Mouse (Mus musculus) stomach, embryonic 16.5 days (tissue): ENCODE data around the gene Zfyve28. TPM values are rescaled to one million over a fixed set of nuclear protein-coding genes. Genes with fewer than 3 reads are reported as not detected.

Source experiments
- ATAC-seq: fragments of 200-750 bp; cut with Nextera tagmentation; 2 replicates; pipeline ENCODE4 v1.8.0; 2017; ENCODE audit warnings: moderate number of reproducible peaks, moderate TSS enrichment; ENCODE audit not compliant: insufficient read depth, low FRiP score
- H3K27ac ChIP-seq: fragments of 300-500 bp; sonication (generic); 2 replicates; pipeline ENCODE4 v1.5.1; 2014; ENCODE audit warnings: low read length
- H3K27me3 ChIP-seq: fragments of 300-500 bp; sonication (generic); 2 replicates; pipeline ENCODE4 v1.6.1; 2014; ENCODE audit warnings: low read length, control low read depth, mixed read lengths; ENCODE audit not compliant: control insufficient read depth, insufficient read depth
- H3K36me3 ChIP-seq: fragments of 300-500 bp; sonication (generic); 2 replicates; pipeline ENCODE4 v1.6.1; 2014; ENCODE audit warnings: low read length; ENCODE audit not compliant: control insufficient read depth, insufficient read depth
- H3K4me1 ChIP-seq: fragments of 300-500 bp; sonication (generic); 2 replicates; pipeline ENCODE4 v1.6.1; 2014; ENCODE audit warnings: low read length, control low read depth, mixed read lengths; ENCODE audit not compliant: control insufficient read depth, insufficient read depth
- H3K4me2 ChIP-seq: fragments of 300-500 bp; sonication (generic); 2 replicates; pipeline ENCODE4 v1.6.1; 2014; ENCODE audit warnings: low read depth, low read length, mixed read lengths
- H3K4me3 ChIP-seq: fragments of 300-500 bp; sonication (generic); replicated peaks from 2 replicates; pipeline ENCODE4 v1.5.1; 2014; ENCODE audit warnings: mild to moderate bottlenecking, low read length
- H3K9ac ChIP-seq: fragments of 300-500 bp; sonication (generic); 2 replicates; pipeline ENCODE4 v1.6.1; 2014; ENCODE audit warnings: low read length
- H3K9me3 ChIP-seq: fragments of 300-500 bp; sonication (generic); replicated peaks from 2 replicates; pipeline ENCODE4 v1.6.1; 2016; ENCODE audit warnings: low read length, control low read depth; ENCODE audit not compliant: control insufficient read depth
- whole genome bisulfite sequencing: fragments of 180-500 bp; shearing (Covaris S2); extraction: QIAGEN DNeasy Blood & Tissue Kit; methylation state at CpG from one replicate; pipeline ENCODE4 v1.1.7; 2014; 5-methylcytosine and 5-hydroxymethylcytosine counted together
- polyA plus RNA-seq: library from polyadenylated mRNA; unstranded; fragments of >200 nt; fragmentation: Nextera tagmentation; extraction: Ambion mirVana; gene quantifications from 2 replicates; pipeline ENCODE4 v1.2.1, GENCODE M21; 2015

Gene Zfyve28
- polyA plus RNA-seq, 1 experiment from 2014 or later: 0.63 TPM

GRCm38 (mm10) chr5:34269197-34269920 lies 18.9 kb downstream of the Zfyve28 start:
- no peak overlapping the region for H3K27ac ChIP-seq
- H3K9me3 ChIP-seq: no peaks in the 10 kb centered on the region
- ATAC-seq: no peak
- 86% methylated on average over 16 of the region's 16 CpGs for WGBS
- no peaks in the 10 kb centered on the region for H3K4me1 ChIP-seq
- H3K4me2 ChIP-seq: no peak overlapping the region
- no peak overlapping the region for H3K9ac ChIP-seq
- no peak overlapping the region for H3K4me3 ChIP-seq
- no peaks in the 10 kb centered on the region for H3K27me3 ChIP-seq
- H3K36me3 ChIP-seq: no peaks in the 10 kb centered on the region

DNA sequence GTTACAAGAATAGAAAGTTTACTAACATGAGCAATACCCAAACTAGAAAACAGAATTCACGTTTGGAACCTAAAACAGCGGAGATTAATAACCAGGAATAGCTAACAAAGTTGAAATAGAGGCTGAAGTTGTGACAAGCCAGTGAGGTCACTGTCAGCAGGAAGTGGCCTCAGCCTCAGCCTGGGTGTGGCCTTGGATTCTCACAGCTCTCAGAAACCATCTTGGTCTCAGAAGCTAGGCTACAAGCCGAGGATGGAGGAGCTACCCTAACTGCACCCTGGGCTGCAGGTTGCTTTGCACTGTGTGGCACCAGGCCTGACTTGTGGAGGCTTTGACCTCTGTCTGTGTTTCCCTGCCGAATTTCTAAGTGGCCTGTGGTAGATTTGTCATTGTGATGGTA lies 22.2 kb downstream of the Zfyve28 start:
- Histone ChIP-seq H3K27me3 (no peaks in the 10 kb centered on the region), H3K27ac (no peak overlapping the region), H3K36me3 (no peaks in the 10 kb centered on the region), H3K4me2 (no peak overlapping the region), H3K9me3 (no peaks in the 10 kb centered on the region), H3K4me3 (no peak overlapping the region), H3K9ac (no peak overlapping the region), H3K4me1 (no peaks in the 10 kb centered on the region)
- WGBS: 68% methylated on average over 4 of the region's 4 CpGs
- ATAC-seq: no peak

- 71% methylated on average over 3 of the region's 3 CpGs for WGBS
- H3K4me2 ChIP-seq: no peak overlapping the region
- H3K9ac ChIP-seq: no peak overlapping the region
- H3K4me1 ChIP-seq: no peaks in the 10 kb centered on the region
- H3K4me3 ChIP-seq: no peak overlapping the region
- H3K27me3 ChIP-seq: no peaks in the 10 kb centered on the region
- H3K27ac ChIP-seq: no peak overlapping the region
- no peak for ATAC-seq
- H3K9me3 ChIP-seq: no peaks in the 10 kb centered on the region
- no peaks in the 10 kb centered on the region for H3K36me3 ChIP-seq
Observed at GRCm38 (mm10) chr5:34259172-34259816, 29.0 kb downstream of the Zfyve28 start.

DNA sequence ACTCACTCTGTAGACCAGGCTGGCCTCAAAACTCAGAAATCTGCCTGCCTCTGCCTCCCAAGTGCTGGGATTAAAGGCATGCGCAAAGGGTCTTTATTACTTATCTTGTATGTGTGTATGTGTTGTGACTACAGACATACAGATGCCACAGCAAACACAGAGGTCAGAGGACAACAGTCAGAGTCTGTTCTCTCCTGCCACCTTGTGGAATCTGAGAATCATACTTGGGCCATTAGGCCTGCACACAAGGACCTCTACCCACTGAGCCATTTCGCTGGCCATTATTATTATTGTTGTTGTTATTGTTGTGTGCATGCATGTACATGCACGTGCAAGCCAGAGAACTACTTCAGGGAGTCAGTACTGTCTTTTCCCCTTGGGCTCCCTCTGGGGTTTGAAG lies 33.1 kb downstream of the Zfyve28 start:
- no peak for ATAC-seq
- Histone ChIP-seq H3K4me3 (no peak overlapping the region), H3K9me3 (no peaks in the 10 kb centered on the region), H3K36me3 (no peaks in the 10 kb centered on the region), H3K4me2 (no peak overlapping the region), H3K27me3 (no peaks in the 10 kb centered on the region), H3K9ac (no peak overlapping the region), H3K27ac (no peak overlapping the region), H3K4me1 (peaks cover 7% of the 10 kb centered on the region)
- WGBS: 77% methylated on average over 3 of the region's 3 CpGs

DNA sequence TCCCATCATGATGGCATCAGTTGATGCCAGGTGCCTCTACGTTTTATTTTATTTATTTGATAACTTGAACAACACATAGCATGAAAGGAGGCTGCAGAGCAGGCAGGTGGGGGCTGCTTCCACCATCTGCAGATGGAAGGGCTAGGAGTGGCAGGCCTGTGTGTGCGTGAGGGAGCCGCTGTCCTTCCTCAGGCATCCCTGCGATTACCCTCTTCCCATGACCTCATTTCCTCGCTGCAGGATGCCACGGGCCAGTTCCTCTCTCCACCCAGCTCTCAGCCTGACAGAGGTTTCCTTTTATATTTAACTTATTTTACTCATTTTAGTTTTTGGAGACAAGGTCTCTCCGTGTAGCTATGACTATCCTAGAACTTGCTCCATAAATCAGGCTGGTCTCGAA lies 33.9 kb downstream of the Zfyve28 start:
- Histone ChIP-seq H3K4me1 (peaks cover 7% of the 10 kb centered on the region), H3K9me3 (no peaks in the 10 kb centered on the region), H3K36me3 (no peaks in the 10 kb centered on the region), H3K27me3 (no peaks in the 10 kb centered on the region), H3K27ac (no peak overlapping the region), H3K4me2 (no peak overlapping the region), H3K4me3 (no peak overlapping the region), H3K9ac (no peak overlapping the region)
- no peak for ATAC-seq
- 60% methylated on average over 8 of the region's 8 CpGs for WGBS

DNA sequence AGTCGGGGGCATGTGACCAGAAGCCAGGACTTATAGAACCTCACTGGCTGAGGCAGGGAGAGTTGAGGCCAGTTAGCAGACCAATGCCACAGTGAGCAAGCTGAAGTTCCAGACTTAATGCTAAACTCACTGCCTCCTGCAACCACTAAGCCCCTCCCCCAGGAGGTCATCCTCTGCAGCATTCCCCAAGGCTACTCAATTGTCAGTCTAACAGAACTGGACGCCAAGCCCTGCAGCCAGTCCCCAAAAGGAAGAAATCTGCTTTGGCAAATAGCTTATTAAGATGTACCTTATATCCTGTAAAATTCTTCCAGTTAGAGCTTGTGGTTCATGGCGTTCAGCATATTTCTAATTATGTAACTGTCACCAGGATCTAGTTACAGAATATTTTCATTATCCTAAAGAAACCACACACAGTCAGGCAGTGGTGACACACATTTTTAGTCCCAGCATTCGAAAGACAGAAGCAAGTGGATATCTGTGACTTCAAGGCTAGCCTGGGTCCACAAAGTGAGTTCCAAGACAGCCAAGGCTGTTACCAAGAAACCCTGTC lies 35.2 kb downstream of the Zfyve28 start:
- ATAC-seq: no peak
- Histone ChIP-seq H3K36me3 (no peaks in the 10 kb centered on the region), H3K27me3 (no peaks in the 10 kb centered on the region), H3K4me2 (no peak overlapping the region), H3K9me3 (no peaks in the 10 kb centered on the region), H3K9ac (no peak overlapping the region), H3K27ac (no peak overlapping the region), H3K4me3 (no peak overlapping the region), H3K4me1 (peaks cover 7% of the 10 kb centered on the region)
- 51% methylated on average over 4 of the region's 4 CpGs for WGBS

GRCm38 (mm10) chr5:34252307-34252966 lies 35.8 kb downstream of the Zfyve28 start:
- Histone ChIP-seq H3K9ac (no peak overlapping the region), H3K27ac (no peak overlapping the region), H3K9me3 (no peaks in the 10 kb centered on the region), H3K27me3 (no peaks in the 10 kb centered on the region), H3K4me3 (no peak overlapping the region), H3K4me2 (no peak overlapping the region), H3K36me3 (no peaks in the 10 kb centered on the region), H3K4me1 (peaks cover 7% of the 10 kb centered on the region)
- ATAC-seq: peak; percentile 63; the same call in 1 of the 2 replicates
- WGBS: 19% methylated on average over 4 of the region's 4 CpGs

- H3K9me3 ChIP-seq: no peaks in the 10 kb centered on the region
- ATAC-seq: peak; percentile 31; the same call in 1 of the 2 replicates
- H3K4me3 ChIP-seq: no peak overlapping the region
- no peak overlapping the region for H3K27ac ChIP-seq
- H3K4me2 ChIP-seq: no peak overlapping the region
- H3K4me1 ChIP-seq: peaks cover 7% of the 10 kb centered on the region
- H3K27me3 ChIP-seq: no peaks in the 10 kb centered on the region
- H3K36me3 ChIP-seq: no peaks in the 10 kb centered on the region
- WGBS: 33% methylated on average over 4 of the region's 4 CpGs
- no peak overlapping the region for H3K9ac ChIP-seq
Observed at GRCm38 (mm10) chr5:34251794-34252193, 36.5 kb downstream of the Zfyve28 start.

DNA sequence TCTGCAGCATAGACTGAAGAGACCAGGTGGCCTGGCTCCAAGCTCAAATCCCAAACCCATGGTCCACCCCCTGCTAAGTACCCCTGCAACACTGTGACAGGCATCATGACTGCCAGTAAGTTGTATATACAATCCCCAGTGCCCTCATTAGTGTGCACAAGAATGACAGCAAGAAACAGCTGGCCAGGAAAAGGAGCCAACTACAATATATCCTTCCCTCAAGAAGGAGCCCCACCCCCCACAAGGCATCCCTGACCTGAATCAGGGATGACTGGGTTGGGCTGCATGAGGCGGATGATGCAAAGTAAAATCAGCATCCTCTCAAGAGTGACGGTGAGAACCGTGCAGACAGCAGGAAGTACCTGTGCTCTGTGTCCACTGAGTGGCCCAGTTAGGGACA lies 38.2 kb downstream of the Zfyve28 start:
- no peaks in the 10 kb centered on the region for H3K27me3 ChIP-seq
- H3K4me3 ChIP-seq: no peak overlapping the region
- no peaks in the 10 kb centered on the region for H3K9me3 ChIP-seq
- 48% methylated on average over 3 of the region's 3 CpGs for WGBS
- no peak overlapping the region for H3K9ac ChIP-seq
- no peaks in the 10 kb centered on the region for H3K36me3 ChIP-seq
- peaks cover 7% of the 10 kb centered on the region for H3K4me1 ChIP-seq
- ATAC-seq: peak; percentile 22; the same call in 1 of the 2 replicates
- no peak overlapping the region for H3K4me2 ChIP-seq
- H3K27ac ChIP-seq: no peak overlapping the region
